Mouse (Mus musculus) forebrain, embryonic 11.5 days (tissue): ENCODE results near the gene C2cd4d. TPM values are rescaled to one million over a fixed set of nuclear protein-coding genes. Genes with fewer than 3 reads are reported as not detected.
A peak's percentile ranks its signal among the peaks of the same experiment; 100 is the strongest.

Experiments used
- ATAC-seq: fragments of 200-750 bp; cut with Nextera tagmentation; replicated peaks from 2 replicates; pipeline ENCODE4 v1.8.0; 2017; ENCODE audit warnings: moderate TSS enrichment; ENCODE audit not compliant: low FRiP score
- DNase-seq: peaks from one replicate; pipeline ENCODE4 v3.0.0-alpha.2; 2017; ENCODE audit warnings: low spot score
- H3K27ac ChIP-seq: fragments of 300-500 bp; sonication (generic); 2 replicates; pipeline ENCODE4 v1.5.1; 2014; ENCODE audit warnings: low read depth, low read length
- H3K27me3 ChIP-seq: fragments of 300-500 bp; sonication (generic); 2 replicates; pipeline ENCODE4 v1.6.1; 2014; ENCODE audit warnings: mild to moderate bottlenecking, low read length, mixed read lengths; ENCODE audit not compliant: control insufficient read depth, insufficient read depth
- H3K36me3 ChIP-seq: fragments of 300-500 bp; sonication (generic); 2 replicates; pipeline ENCODE4 v1.6.1; 2014; ENCODE audit warnings: mild to moderate bottlenecking, low read length, moderate library complexity, mixed read lengths; ENCODE audit not compliant: control insufficient read depth, insufficient read depth
- H3K4me1 ChIP-seq: fragments of 300-500 bp; sonication (generic); replicated peaks from 2 replicates; pipeline ENCODE4 v1.6.1; 2014; ENCODE audit warnings: low read length, mixed read lengths; ENCODE audit not compliant: control insufficient read depth, insufficient read depth
- H3K4me2 ChIP-seq: fragments of 300-500 bp; sonication (generic); 2 replicates; pipeline ENCODE4 v1.6.1; 2014; ENCODE audit warnings: low read depth, mild to moderate bottlenecking, low read length, moderate library complexity, mixed read lengths; ENCODE audit not compliant: severe bottlenecking
- H3K4me3 ChIP-seq: fragments of 300-500 bp; sonication (generic); 2 replicates; pipeline ENCODE4 v1.5.1; 2014; ENCODE audit warnings: low read depth, low read length
- H3K9ac ChIP-seq: fragments of 300-500 bp; sonication (generic); 2 replicates; pipeline ENCODE4 v1.6.1; 2014; ENCODE audit warnings: low read length
- H3K9me3 ChIP-seq: fragments of 300-500 bp; sonication (generic); 2 replicates; pipeline ENCODE4 v1.6.1; 2016; ENCODE audit warnings: low read length, mixed read lengths; ENCODE audit not compliant: control insufficient read depth
- WGBS: fragments of 180-500 bp; shearing (Covaris S2); extraction: QIAGEN DNeasy Blood & Tissue Kit; methylation state at CpG from one replicate; pipeline ENCODE4 v1.1.7; 2014; 5-methylcytosine and 5-hydroxymethylcytosine counted together
- polyA plus RNA-seq: library from polyadenylated mRNA; unstranded; fragments of >200 nt; fragmentation: Nextera tagmentation; extraction: Ambion mirVana; gene quantifications from 2 replicates; pipeline ENCODE4 v1.2.1, GENCODE M21; 2014

Gene C2cd4d
- polyA plus RNA-seq, 1 experiment from 2014 or later, result 0.94 TPM

DNA sequence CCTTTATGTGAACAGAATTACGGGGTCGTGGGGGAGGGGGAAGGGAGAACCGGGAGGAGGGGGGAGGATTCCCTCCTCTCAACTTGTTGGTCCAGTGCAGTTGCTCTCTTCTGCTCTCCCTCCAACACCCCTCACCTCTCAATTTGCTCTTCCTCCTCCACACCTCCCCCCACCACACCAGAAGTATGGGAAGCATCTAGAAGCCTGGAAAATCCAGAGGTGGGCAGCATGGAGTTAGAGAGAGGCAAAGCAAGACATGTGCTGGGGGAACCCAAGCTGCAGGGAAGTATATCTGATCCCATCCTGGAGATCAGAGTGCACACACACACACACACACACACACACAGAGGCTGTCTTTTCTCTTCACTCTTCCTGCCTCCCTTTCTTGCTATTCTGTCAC lies 9.8 kb downstream of the C2cd4d start:
- ATAC-seq, result no peak
- Histone ChIP-seq H3K27me3 (peaks cover 4% of the 10 kb centered on the region; the same call in 1 of the 2 replicates), H3K36me3 (no peaks in the 10 kb centered on the region), H3K9me3 (no peaks in the 10 kb centered on the region), H3K9ac (no peak overlapping the region), H3K4me3 (no peak overlapping the region), H3K27ac (no peak overlapping the region), H3K4me2 (no peak overlapping the region), H3K4me1 (peaks cover 15% of the 10 kb centered on the region)
- WGBS, result 0% methylated on average over 3 of the region's 3 CpGs
- no peak for DNase-seq

DNA sequence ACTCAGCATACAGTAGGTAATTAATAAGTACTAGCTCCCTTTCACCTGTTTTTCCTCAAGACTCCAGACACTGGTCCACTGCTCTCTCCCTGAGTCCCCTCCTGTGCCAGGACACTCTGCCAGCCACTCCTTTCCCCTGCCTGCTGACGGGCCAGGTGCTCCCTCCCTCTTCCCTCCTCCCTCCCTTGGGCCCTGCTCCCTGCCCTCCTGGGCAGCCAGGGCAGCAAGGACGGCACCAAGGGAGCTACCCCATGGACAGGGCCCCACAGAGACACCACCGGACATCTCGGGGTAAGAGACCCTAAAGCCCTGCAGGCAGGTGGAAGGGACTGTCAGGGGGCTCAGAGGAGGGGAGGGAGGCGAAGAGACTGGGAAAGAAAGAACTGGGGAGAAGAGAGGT lies 10.4 kb downstream of the C2cd4d start, which contains the start of gene Rorc:
Gene Rorc (plus strand): TSS at position 154 of the 400 bp plus-strand sequence.
- 16% methylated on average over 5 of the region's 5 CpGs for WGBS
- peaks cover 15% of the 10 kb centered on the region for H3K4me1 ChIP-seq
- no peaks in the 10 kb centered on the region for H3K36me3 ChIP-seq
- H3K27ac ChIP-seq, result no peak within 1 kb of the TSS
- ATAC-seq (0 out of 2 replicates have a peak, but pooled peaks have one; percentile 13), DNase-seq (no peak)
- peaks cover 4% of the 10 kb centered on the region; the same call in 1 of the 2 replicates for H3K27me3 ChIP-seq
- H3K9ac ChIP-seq, result peak within 1 kb of the TSS; percentile 16
- peak within 1 kb of the TSS; percentile 7; the same call in 1 of the 2 replicates for H3K4me3 ChIP-seq
- H3K4me2 ChIP-seq, result peak within 1 kb of the TSS; percentile 43
- no peaks in the 10 kb centered on the region for H3K9me3 ChIP-seq

DNA sequence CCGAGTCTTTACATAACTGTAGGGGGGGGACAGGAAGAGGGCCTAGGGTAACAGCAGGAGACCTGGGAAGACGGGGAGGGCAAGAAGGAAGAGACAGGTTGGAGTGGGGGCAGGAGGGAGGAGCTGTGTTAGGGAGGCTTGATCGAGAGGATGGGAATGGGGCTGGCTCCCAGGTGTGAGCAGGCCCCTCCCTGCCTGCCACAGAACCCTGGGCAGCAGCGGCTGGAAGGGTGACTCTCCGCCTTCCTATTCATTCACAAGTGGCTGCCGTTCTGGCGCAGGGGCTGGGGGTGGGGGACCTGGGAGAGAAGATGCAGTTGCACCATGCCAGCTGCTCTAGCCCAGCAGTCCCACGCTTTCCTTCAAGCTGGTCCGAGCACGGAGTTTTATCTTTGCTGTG lies 10.9 kb downstream of the C2cd4d start:
- peak overlapping the region; percentile 16 for H3K9ac ChIP-seq
- H3K36me3 ChIP-seq, result no peaks in the 10 kb centered on the region
- H3K9me3 ChIP-seq, result no peaks in the 10 kb centered on the region
- DNase-seq (no peak), ATAC-seq (peak; percentile 50; the same call in 1 of the 2 replicates)
- WGBS, result 4% methylated on average over 10 of the region's 10 CpGs
- H3K4me2 ChIP-seq, result peak overlapping the region; percentile 43
- no peak overlapping the region for H3K27ac ChIP-seq
- H3K4me1 ChIP-seq, result peaks cover 15% of the 10 kb centered on the region
- peak overlapping the region; percentile 7; the same call in 1 of the 2 replicates for H3K4me3 ChIP-seq
- peaks cover 4% of the 10 kb centered on the region; the same call in 1 of the 2 replicates for H3K27me3 ChIP-seq

DNA sequence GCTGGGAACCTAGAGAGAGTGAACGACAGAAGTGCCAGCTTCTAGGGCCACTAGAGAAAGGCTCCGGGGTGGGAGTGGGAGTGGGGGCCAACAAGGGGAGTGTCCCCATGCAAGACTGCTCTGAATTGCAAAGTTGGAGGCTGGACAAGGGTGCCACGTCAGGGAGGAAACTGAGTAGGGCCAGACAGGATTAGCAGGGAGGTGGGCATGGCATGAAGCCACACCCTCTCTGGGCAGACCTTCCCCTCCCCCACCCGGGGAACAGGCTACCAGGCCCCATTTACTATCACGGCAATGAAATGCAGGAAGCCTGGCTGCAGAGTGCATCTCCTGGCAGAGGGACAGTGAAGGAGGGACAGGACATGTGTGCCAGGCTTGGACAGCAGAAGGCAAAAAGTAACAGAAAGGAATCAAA lies 11.4 kb downstream of the C2cd4d start:
- Histone ChIP-seq H3K4me3 (peak overlapping the region; percentile 7; the same call in 1 of the 2 replicates), H3K27me3 (peaks cover 4% of the 10 kb centered on the region; the same call in 1 of the 2 replicates), H3K9me3 (no peaks in the 10 kb centered on the region), H3K9ac (peak overlapping the region; percentile 16; the same call in 1 of the 2 replicates), H3K27ac (no peak overlapping the region), H3K4me1 (peaks cover 15% of the 10 kb centered on the region), H3K4me2 (peak overlapping the region; percentile 43; the same call in 1 of the 2 replicates), H3K36me3 (no peaks in the 10 kb centered on the region)
- ATAC-seq, result peak; percentile 61
- DNase-seq, result no peak
- 0% methylated on average over 5 of the region's 5 CpGs for WGBS

- DNase-seq, result no peak
- Histone ChIP-seq H3K4me2 (no peak overlapping the region), H3K27me3 (peaks cover 4% of the 10 kb centered on the region; the same call in 1 of the 2 replicates)
Observed at GRCm38 (mm10) chr3:94374636-94375035, 12.4 kb downstream of the C2cd4d start.

GRCm38 (mm10) chr3:94375146-94375545 lies 12.9 kb downstream of the C2cd4d start:
- Histone ChIP-seq H3K4me3 (no peak overlapping the region), H3K27me3 (peaks cover 4% of the 10 kb centered on the region; the same call in 1 of the 2 replicates), H3K9ac (no peak overlapping the region), H3K4me1 (peaks cover 15% of the 10 kb centered on the region), H3K9me3 (no peaks in the 10 kb centered on the region), H3K4me2 (no peak overlapping the region), H3K36me3 (no peaks in the 10 kb centered on the region), H3K27ac (no peak overlapping the region)
- no peak for DNase-seq
- ATAC-seq, result no peak
- 44% methylated on average over 2 of the region's 2 CpGs for WGBS

More at GRCm38 (mm10) chr3:94374636-94375035, 12.4 kb downstream of the C2cd4d start:
- Histone ChIP-seq H3K4me1 (peaks cover 15% of the 10 kb centered on the region), H3K9me3 (no peaks in the 10 kb centered on the region), H3K27ac (no peak overlapping the region), H3K9ac (no peak overlapping the region), H3K4me3 (no peak overlapping the region), H3K36me3 (no peaks in the 10 kb centered on the region)
- ATAC-seq, result no peak

- Histone ChIP-seq H3K36me3 (no peaks in the 10 kb centered on the region), H3K27me3 (peaks cover 4% of the 10 kb centered on the region; the same call in 1 of the 2 replicates), H3K9ac (no peak overlapping the region), H3K27ac (no peak overlapping the region), H3K4me2 (no peak overlapping the region), H3K9me3 (no peaks in the 10 kb centered on the region), H3K4me3 (no peak overlapping the region), H3K4me1 (peaks cover 15% of the 10 kb centered on the region)
- 50% methylated on average over 5 of the region's 5 CpGs for WGBS
- DNase-seq (no peak), ATAC-seq (no peak)
Observed at GRCm38 (mm10) chr3:94375861-94376260, 13.6 kb downstream of the C2cd4d start.

DNA sequence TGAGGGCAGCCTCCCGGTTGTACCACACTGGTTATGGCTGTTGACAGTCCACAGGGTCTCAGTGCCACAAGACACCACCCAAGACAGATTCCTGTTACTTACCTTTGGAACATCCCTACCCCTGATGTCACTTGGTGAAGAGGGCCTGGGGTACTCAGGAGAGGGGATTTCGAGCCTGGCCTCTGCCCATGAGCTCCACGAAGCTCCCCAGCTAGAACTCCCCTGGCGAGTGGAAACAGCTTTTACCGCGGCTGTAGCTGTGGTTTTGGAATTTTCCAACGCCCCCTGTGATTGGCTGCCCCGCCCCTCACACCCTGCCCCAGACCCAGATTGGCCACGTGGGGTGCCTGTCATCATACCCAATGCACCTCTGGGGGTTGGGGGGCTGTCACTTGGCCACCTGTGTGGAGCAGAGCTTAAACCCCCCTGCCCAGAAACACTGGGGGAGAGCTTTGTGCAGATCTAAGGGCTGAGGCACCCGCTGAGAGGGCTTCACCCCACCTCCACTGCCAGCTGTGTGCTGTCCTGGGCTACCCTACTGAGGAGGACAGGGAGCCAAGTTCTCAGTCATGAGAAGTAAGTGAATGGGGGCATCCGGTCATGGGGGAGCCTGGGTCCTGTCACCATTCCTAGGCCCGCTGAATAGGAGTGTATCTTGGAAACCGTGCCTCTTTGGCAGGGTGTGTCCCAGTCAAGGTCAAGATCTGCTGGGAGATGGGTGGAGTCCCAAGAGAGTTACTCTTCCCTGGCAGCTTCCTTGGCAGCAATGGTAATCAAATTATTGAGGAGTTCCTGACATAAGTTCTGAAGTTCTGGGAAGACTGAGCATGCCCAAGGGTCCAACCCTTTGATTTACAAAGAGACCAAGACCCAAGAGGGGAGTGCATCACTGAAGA lies 15.0 kb downstream of the C2cd4d start:
- H3K27me3 ChIP-seq, result peaks cover 4% of the 10 kb centered on the region; the same call in 1 of the 2 replicates
- no peak overlapping the region for H3K9ac ChIP-seq
- no peak overlapping the region for H3K27ac ChIP-seq
- H3K36me3 ChIP-seq, result no peaks in the 10 kb centered on the region
- no peak for DNase-seq
- WGBS, result 26% methylated on average over 13 of the region's 13 CpGs
- H3K9me3 ChIP-seq, result no peaks in the 10 kb centered on the region
- no peak for ATAC-seq
- no peak overlapping the region for H3K4me3 ChIP-seq
- peaks cover 12% of the 10 kb centered on the region for H3K4me1 ChIP-seq
- no peak overlapping the region for H3K4me2 ChIP-seq
